Mouse (Mus musculus): ENCODE measurements at regions not wholly inside any gene's neighbourhood (a gene's known extent, or its start where the extent isn't known, plus 50 kb on each side); places are given as distances from the start of the nearest gene placed in this dataset.

DNA sequence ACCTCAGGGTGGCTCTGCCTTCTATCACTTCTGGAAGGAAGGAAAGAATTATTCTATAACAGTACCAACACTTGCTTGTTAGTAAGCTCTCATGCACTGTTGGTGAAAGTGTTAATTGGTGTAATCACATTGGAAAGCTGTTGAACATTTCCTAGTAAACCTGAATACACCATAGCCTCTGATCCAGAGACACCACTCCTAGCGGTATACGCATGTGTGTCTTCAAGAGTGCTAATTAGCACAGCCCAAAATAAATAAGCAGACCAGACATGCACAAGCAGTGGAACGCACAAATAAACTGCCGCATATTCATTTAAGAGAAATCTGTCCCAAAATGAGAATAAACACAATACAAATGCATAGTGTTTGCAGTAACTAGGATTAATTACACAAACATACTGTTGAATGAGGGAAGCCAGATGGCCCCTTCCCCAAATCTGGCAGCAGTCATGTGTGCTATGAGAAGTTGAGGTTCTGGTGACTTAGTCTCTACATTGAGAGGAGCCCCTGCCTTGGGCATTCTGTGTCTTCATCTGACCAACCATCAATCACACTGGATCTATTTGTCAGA is 335.0 kb upstream of the Mon1b start:
- Histone ChIP-seq H3K36me3 (ENCODE audit: control insufficient read depth in 1 of 2, insufficient read depth in 2 of 2, low read length in 2 of 2) (no peaks in the 10 kb centered on the region), H3K79me2 (ENCODE audit: control insufficient read depth, insufficient read depth, low read length, poor library complexity) (no peaks in the 10 kb centered on the region), H3K27ac (ENCODE audit: control insufficient read depth, low read depth, low read length) (no peak overlapping the region), H3K27me3 (ENCODE audit: control insufficient read depth in 1 of 2, insufficient read depth in 2 of 2, low read length in 2 of 2) (no peaks in the 10 kb centered on the region), H3K4me3 (ENCODE audit: control insufficient read depth in 1 of 2, insufficient read depth in 1 of 2, low read depth in 2 of 2, low read length in 2 of 2) (no peak overlapping the region), H3K9me3 (replicated peaks; ENCODE audit: insufficient read depth, low read length) (no peaks in the 10 kb centered on the region), H3K4me1 (ENCODE audit: control insufficient read depth in 1 of 2, insufficient read depth in 2 of 2, low read length in 2 of 2) (no peaks in the 10 kb centered on the region), H3K9ac (ENCODE audit: control insufficient read depth, low read depth, low read length, poor library complexity, severe bottlenecking) (no peak overlapping the region)
- no peak for TF ChIP-seq POLR2A (IDR thresholded peaks at IDR 0.05; ENCODE audit: control insufficient read depth in 1 of 2, insufficient read depth in 1 of 2, low read depth in 1 of 2, low read length in 2 of 2, poor library complexity in 1 of 2)
- TF ChIP-seq POLR2AphosphoS2 (IDR thresholded peaks at IDR 0.05; ENCODE audit: low read length) = no peak
- no peak for TF ChIP-seq ZC3H11A (IDR thresholded peaks at IDR 0.05; ENCODE audit: low read depth, low read length)
- DNase-seq (ENCODE audit: low read depth, low spot score) = no peak

DNA sequence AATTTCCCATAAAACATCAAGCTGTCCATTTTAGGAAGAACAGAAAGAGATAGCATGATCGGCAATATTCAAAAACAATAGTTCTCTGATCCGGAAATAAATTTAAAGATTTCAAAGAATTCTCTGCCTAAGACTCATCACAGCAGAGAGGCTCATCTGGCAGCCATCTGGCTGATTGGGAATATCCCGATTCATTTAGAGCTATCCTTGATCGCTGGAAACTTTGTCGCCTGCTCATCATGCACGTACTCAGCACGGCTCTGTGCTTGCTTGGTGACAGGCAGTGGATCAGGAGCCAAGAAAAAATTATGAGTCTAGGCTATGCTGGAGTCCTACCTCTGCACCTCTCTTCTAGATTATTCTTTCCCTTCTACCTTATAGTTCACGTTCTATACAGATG is 332.0 kb upstream of the Mon1b start:
- no peak for TF ChIP-seq TBP (IDR thresholded peaks at IDR 0.05; ENCODE audit: low read depth, low read length)
- TF ChIP-seq MAFK (IDR thresholded peaks at IDR 0.05; ENCODE audit: borderline replicate concordance, low read depth, low read length) = no peak
- TF ChIP-seq MYC (IDR thresholded peaks at IDR 0.05; ENCODE audit: low read depth, low read length) = no peak
- TF ChIP-seq RAD21 (IDR thresholded peaks at IDR 0.05; ENCODE audit: low read depth, low read length) = no peak
- TF ChIP-seq MXI1 (IDR thresholded peaks at IDR 0.05; ENCODE audit: low read depth, low read length) = no peak
- no peak for TF ChIP-seq USF2 (IDR thresholded peaks at IDR 0.05; ENCODE audit: borderline replicate concordance in 1 of 2, insufficient read depth in 1 of 2, low read depth in 1 of 2, low read length in 2 of 2)
- TF ChIP-seq GABPA (IDR thresholded peaks at IDR 0.05; ENCODE audit: low read depth, low read length) = no peak
- TF ChIP-seq UBTF (IDR thresholded peaks at IDR 0.05; ENCODE audit: borderline replicate concordance, insufficient read depth, low read depth, low read length) = no peak
- no peak for TF ChIP-seq POLR2A (IDR thresholded peaks at IDR 0.05; ENCODE audit: control insufficient read depth in 1 of 2, insufficient read depth in 1 of 2, low read depth in 1 of 2, low read length in 2 of 2, poor library complexity in 1 of 2)
- TF ChIP-seq KAT2A (conservative IDR thresholded peaks at IDR 0.05; ENCODE audit: low read depth, low read length) = no peak
- TF ChIP-seq MYB (IDR thresholded peaks at IDR 0.05; ENCODE audit: low read depth, low read length) = no peak
- TF ChIP-seq JUND (IDR thresholded peaks at IDR 0.05; ENCODE audit: low read depth, low read length) = no peak
- no peak for TF ChIP-seq TCF12 (IDR thresholded peaks at IDR 0.05; ENCODE audit: low read depth, low read length)
- Histone ChIP-seq H3K27ac (ENCODE audit: control insufficient read depth, low read depth, low read length) (no peak overlapping the region), H3K4me3 (ENCODE audit: control insufficient read depth in 1 of 2, insufficient read depth in 1 of 2, low read depth in 2 of 2, low read length in 2 of 2) (no peak overlapping the region), H3K4me1 (ENCODE audit: control insufficient read depth in 1 of 2, insufficient read depth in 2 of 2, low read length in 2 of 2) (no peaks in the 10 kb centered on the region), H3K36me3 (ENCODE audit: control insufficient read depth in 1 of 2, insufficient read depth in 2 of 2, low read length in 2 of 2) (no peaks in the 10 kb centered on the region), H3K27me3 (ENCODE audit: control insufficient read depth in 1 of 2, insufficient read depth in 2 of 2, low read length in 2 of 2) (no peaks in the 10 kb centered on the region), H3K79me2 (ENCODE audit: control insufficient read depth, insufficient read depth, low read length, poor library complexity) (no peaks in the 10 kb centered on the region), H3K9ac (ENCODE audit: control insufficient read depth, low read depth, low read length, poor library complexity, severe bottlenecking) (no peak overlapping the region), H3K9me3 (replicated peaks; ENCODE audit: insufficient read depth, low read length) (no peaks in the 10 kb centered on the region)
- DNase-seq (ENCODE audit: low read depth, low spot score) = no peak
